Mouse (Mus musculus) embryo, embryonic 9.5 days (tissue): ENCODE measurements around the gene Nwd1.

Experiments
- DNase-seq: peaks from one replicate; pipeline ENCODE4 v3.0.0-alpha.2; 2017; ENCODE audit errors: extremely low spot score

Gene Nwd1

DNA sequence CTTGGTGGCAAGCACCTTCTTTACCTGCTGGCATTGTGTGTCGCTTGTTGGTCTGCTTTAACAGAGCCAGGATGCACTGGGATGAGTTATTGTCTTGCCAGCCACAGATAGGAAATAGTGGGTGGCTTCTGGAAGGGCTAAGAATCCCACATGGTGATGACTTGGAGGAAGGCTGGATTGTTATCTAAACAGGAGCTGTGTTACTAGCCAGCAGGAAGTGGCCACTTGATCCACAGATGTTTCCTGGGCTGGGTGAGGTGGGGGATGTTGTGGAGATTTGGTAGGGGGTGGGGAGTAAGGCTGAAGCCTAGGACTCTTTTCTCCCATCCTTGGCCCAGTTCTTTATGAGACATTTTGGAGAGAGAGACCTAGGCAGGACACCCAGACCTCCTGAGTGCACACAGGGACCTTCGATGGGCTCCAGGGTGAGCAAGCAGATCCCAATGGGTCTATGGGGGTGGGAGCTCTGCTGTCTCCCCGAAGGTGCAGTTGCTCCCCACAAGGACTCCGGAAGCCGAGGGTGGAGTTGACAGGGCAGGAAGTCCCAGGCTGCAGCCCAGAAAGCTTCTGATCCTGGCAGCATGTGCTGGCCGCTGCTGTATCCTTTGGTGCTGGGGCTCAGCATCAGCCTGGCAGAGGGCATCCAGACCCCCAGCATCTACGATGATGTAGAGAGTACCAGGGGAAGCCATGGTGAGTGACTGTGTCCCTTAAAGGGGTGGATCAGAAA lies 115.0 kb downstream of the Nwd1 start, which contains the start of gene F2rl3:
Gene F2rl3 (plus strand): TSS at position 559 of the 730 bp plus-strand sequence.
- no peak for DNase-seq

DNA sequence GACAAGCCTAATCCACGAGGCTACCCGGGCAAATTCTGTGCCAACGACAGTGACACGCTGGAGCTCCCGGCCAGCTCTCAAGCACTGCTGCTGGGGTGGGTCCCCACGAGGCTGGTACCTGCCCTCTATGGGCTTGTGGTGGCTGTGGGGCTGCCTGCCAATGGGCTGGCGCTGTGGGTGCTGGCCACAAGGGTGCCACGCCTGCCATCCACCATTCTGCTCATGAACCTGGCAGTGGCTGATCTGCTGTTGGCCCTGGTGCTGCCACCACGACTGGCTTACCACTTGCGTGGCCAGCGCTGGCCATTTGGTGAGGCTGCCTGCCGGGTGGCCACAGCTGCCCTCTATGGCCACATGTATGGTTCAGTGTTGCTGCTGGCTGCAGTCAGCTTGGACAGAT lies 115.8 kb downstream of the Nwd1 start:
- DNase-seq: no peak

DNA sequence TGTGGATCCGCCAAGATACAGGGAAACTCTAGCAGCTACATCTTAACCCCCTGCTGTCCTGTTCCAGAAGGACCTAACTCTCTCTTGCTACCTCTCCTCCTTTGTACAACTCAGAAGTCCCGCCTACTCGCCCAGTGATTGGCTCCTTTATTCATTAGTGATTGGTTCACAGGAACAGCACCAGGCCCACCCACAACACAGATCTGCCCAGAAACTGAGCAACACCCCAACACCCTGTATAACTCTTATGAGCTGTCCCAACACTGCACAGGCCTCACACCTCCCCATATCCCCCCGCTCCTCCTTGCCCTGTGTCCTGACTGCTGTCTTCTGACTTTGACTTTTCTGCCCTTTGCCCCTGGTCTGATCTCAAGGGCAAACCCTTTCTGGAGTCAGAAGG lies 119.2 kb downstream of the Nwd1 start:
- DNase-seq: no peak

DNA sequence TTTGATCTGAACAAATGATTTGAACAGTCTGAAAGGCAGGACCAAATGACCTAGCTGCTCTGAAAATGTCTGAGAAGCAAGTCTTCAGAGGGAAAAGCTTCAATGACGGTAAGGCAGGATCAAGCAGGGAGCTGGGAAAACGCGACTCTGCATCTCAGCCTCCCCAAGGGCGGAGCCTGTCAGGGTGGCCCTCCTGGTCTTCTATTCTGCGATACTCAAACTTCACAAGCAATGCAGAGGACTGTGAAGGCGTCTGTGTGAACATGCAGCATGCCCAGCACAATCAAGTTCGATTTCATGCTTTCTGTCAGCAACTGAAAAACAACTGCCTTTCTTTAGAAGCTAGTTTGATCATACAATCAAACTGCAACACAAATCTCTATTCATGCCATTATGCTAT lies 120.3 kb downstream of the Nwd1 start:
- no peak for DNase-seq
